Mouse (Mus musculus): ENCODE data around the gene Ilvbl.

- TF ChIP-seq CTCF (IDR thresholded peaks at IDR 0.05; ENCODE audit: insufficient read depth, low read depth, low read length) (no peak), POLR2A (IDR thresholded peaks at IDR 0.05; ENCODE audit: insufficient read depth, low read depth, low read length) (no peak)
Measured at GRCm38 (mm10) chr10:78576435-78577184, 2.5 kb downstream of the Ilvbl start.

Data from olfactory bulb, adult 2 months (tissue).